Mouse (Mus musculus): ENCODE measurements at regions not wholly inside any gene's neighbourhood (a gene's known extent, or its start where the extent isn't known, plus 50 kb on each side); places are given as distances from the start of the nearest gene placed in this dataset.

- TF ChIP-seq ZNF384 (IDR thresholded peaks at IDR 0.05; ENCODE audit: low read depth, low read length), result no peak
- TF ChIP-seq ZC3H11A (IDR thresholded peaks at IDR 0.05; ENCODE audit: borderline replicate concordance, low read depth, low read length), result no peak
- no peak for TF ChIP-seq HCFC1 (IDR thresholded peaks at IDR 0.05; ENCODE audit: borderline replicate concordance, insufficient read depth, low read length)
- no peak for TF ChIP-seq MAFK (IDR thresholded peaks at IDR 0.05; ENCODE audit: insufficient read depth, low read depth, low read length)
Measured at GRCm38 (mm10) chr16:25058051-25058747, 228.4 kb upstream of the Tprg start.
